Mouse (Mus musculus) urinary bladder, postnatal 36 days (tissue): Measurements from ENCODE around the gene Macrod1.

Experiments used
- DNase-seq, 2 experiments: peaks; one replicate each; pipeline ENCODE4 v3.0.0; 2022; ENCODE audit warnings: low spot score in 2 of 2, mixed read lengths in 1 of 2

The Macrod1 gene

GRCm38 (mm10) chr19:7111710-7112109 lies 55.1 kb downstream of the Macrod1 start:
- no peak for DNase-seq

DNA sequence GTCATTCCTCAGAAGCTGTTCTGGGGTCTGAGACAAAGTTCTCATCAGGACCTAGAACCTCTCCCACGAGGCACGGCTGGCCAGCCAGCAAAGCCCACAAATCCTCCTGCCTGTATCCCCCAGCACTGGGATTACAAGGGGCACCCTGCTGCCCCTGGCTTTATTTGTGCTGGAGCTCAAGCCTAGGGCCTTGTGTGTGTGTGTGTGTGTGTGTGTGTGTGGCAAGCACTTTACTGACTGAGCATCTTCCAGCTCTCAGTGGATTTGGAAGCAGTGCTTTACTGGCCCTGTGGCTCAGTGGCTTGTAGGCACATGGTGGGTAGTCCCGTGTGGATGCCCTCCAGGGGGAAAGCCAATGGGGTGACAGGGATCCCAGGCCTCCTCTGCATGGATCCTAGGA lies 56.0 kb downstream of the Macrod1 start:
- no peak for DNase-seq

- no peak for DNase-seq
Measured at GRCm38 (mm10) chr19:7113574-7113973, 57.0 kb downstream of the Macrod1 start.

DNA sequence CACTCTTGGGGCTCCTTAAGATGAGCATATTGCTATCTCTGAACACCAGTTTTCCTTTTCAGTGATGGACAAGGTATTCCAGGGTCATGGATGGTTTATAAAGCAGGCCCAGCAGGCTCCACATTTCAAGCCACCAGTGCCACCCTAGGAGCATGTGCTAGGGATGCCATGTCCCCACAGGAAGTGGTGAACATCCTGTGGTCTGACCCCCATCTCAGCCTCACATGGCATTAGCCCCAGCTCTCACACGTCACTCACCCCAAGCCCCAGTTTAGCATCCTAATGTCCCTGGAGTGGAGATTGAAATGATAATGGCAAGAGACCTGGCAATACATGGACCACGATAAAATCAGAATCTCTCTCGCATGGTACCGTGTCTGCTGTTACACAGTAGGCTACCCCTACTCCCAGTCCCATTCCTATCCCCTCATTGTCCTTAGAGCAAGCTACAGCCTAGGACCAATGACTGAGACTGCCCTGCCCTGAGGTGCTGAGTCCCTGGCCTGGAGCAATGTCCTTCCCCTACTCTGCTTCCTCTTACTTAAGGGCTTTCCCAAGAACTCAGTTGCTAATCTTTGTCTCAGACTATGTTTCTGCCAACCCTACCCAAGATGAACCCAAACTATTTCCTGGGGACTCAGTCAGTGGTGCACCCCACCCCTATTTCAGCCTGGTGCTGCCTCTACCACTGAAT lies 59.6 kb downstream of the Macrod1 start:
- no peak for DNase-seq

DNA sequence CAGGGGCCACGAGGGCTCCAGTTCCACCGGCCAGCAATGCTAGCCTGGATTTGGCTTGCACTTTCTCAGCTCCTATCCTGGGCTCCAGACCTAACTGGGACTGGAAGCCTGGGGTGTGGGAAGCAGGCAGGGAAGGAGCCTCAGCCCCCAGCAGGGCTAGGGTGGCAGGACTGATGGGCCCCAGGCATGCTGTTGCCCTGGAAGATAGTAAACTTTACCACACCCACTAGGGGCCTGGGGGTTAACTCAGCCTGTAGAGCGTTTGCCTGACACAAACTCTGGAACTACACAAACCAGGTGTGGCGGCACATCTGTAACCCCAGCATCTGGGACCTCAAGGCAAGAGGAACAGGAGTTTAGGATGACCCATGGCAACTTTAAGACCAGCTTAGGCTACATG lies 60.5 kb downstream of the Macrod1 start:
- no peak for DNase-seq

DNA sequence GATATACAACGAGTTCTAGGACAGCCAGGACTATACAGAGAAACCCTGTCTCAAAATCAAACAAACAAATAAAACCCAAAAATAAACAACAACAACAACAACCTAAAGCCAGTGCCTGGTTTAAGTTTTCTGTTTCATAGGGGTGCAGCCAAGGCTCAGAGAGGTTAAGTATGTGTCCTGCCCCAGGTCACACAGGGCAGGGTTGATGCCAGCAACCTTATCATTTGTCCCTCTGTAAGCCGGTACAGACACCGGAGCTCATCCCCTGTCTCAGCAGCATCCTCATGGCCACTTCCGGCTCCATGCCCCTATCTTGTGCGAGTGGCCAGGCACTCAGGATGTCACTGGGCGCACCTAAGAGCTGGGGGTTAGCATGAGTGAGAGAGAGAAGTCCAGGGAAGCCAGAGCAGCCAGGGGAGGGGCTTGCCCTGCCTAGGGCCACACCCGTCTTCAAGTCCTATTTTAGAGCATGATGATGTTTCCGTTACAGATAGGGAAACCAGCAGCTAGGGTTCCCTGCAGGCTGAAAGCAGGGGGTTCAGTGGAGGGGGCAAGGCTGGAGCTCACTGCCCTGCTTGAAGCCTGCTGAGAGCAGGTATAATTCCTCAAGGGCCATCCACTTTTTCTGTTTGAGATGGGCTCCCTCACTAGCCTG lies 61.2 kb downstream of the Macrod1 start:
- no peak for DNase-seq

DNA sequence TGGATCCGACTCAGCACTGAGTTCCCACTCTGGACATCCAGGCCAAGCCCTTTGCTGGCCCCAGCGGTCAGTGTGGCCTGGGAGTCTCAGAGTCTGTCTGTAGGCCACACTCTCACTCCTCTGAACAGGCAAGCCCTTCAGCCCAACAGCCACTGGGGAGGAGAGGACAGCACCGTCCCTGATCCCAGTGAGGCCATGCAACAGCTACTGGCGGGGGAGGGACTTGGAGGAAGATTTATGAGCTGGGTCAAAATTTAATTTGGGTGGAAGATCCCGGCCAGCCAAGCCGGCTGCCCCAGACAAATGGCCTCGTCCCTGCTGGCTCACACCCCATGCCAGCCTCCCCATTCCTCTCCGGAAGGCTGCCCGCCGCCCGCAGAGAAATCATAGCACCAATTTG lies 64.6 kb downstream of the Macrod1 start:
- no peak for DNase-seq

GRCm38 (mm10) chr19:7122277-7122676 lies 65.7 kb downstream of the Macrod1 start:
- DNase-seq = no peak

DNA sequence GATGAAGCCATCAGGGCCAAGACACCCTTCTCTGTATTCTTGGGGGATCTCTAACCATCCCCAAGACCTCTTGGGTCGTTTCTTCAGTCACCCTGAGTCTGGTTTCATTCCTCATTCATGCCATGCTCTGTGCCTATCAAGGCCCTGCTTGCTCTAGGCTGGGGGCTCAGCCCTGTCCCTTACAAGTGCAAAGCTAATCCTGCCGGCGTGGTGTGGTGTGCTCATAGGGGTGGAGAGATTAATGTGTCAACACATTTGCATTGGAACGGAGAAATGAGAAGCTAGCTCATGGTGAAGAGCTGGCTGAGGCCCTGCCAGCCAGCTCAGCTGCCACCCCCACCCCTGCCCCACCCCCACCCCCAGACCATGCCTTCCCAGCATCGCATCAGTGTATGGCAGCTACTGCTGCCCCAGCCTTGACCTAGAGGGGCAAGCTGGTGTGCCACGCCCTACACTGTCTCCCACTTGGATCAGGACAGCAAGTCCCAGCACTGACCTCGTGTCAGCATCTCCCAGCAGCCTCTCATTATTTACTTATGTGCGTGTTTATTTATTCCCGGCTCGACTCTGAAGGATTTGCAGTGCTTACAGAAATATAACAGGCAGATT lies 66.2 kb downstream of the Macrod1 start:
- DNase-seq = no peak

GRCm38 (mm10) chr19:7125526-7126156 lies 69.0 kb downstream of the Macrod1 start:
- DNase-seq = no peak

GRCm38 (mm10) chr19:7126209-7126608 lies 69.6 kb downstream of the Macrod1 start:
- no peak for DNase-seq

- no peak for DNase-seq
Measured at GRCm38 (mm10) chr19:7126933-7127332, 70.3 kb downstream of the Macrod1 start.

DNA sequence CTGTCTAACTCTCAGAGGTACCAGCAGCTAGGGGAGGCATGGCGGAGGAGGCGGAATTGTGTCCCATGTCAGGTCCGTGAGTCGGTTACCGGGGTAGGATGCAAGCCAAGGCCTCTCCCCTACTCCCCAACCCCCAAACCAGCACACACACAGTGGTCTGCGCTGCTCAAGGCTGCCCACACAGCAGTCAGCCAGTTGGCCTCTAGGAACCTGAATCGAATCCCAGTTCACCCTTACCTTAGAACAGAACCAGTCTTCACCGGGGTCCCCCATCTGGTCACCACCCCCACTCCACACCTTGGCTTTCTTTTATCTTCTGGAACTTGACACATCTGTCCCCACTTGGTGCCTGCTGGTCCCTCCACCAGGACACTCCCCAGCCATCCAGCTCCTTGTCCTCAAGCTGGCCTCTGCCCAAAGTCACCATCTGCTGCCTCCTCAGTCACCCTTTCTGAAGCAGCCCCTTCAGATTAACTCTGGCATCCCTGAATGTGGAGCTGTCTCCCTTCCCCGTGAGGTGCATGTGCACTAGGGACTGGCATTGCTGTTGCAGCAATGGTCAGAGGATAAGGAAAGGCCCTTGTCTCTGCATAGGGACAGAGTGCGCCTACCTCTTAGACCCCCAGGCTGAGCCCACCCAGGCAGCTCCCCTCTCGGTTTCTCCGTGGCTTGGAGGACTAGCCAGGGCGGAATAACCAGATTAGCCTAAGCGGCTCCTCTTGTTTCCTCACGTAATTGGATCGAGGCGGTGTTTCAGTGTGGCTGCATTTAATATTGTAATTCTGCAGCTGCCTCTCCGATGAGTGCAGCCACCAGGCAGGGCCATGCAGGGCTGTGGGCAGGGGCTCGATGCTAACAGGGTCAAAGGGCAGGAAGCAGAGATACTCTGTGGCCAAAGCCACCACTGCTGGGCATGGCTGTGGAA lies 72.2 kb downstream of the Macrod1 start:
- DNase-seq = no peak

- no peak for DNase-seq
Measured at GRCm38 (mm10) chr19:7130317-7130716, 73.7 kb downstream of the Macrod1 start.

GRCm38 (mm10) chr19:7133436-7133835 lies 76.8 kb downstream of the Macrod1 start:
- DNase-seq = no peak

- peak in 1 of 2 experiments; percentile 42 for DNase-seq
Measured at GRCm38 (mm10) chr19:7134631-7135091, 78.1 kb downstream of the Macrod1 start.

GRCm38 (mm10) chr19:7135525-7135924 lies 78.9 kb downstream of the Macrod1 start:
- DNase-seq = peak in 1 of 2 experiments; percentile 44

DNA sequence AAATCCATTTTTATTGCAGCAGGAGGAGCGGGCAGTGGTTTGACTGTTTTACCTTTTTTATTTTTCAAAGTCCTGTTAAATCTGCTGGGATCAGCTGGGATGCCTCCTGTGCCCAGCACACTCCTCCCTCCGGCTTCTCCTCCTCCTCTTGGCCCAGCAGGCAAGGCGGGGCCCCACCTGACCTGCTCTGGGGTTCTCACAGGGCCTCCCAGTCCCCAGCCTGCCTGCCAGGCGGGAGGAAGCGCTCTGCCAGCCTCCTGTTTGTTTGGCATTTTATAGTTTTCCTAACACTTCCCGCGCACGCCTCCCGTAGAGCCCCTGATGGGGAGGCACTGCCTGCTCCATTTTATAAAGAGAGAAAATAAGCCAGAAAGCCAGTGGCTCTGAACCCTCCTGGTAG lies 79.4 kb downstream of the Macrod1 start:
- peak in 1 of 2 experiments; percentile 56 for DNase-seq

- no peak for DNase-seq
Measured at GRCm38 (mm10) chr19:7136714-7137498, 80.3 kb downstream of the Macrod1 start.

DNA sequence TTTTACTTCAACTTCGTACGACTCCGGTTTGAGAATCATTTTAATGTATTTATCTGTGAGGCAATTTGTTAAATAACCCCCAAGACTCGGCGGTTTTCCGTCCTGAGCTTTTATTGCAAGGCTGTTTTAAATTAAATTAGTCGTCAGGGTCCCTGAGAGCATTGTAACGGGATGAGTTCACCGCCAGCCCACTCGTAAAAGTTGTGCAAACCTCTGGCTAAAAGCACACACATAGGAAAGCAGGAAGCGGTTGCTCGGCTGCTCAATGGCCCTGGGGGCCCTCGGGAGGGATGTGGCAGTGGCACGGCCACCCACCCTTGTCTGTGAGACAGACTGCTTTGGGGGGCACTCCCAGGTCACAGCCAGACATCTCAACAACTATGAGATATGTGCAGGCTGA lies 81.7 kb downstream of the Macrod1 start:
- no peak for DNase-seq

GRCm38 (mm10) chr19:7139321-7139720 lies 82.7 kb downstream of the Macrod1 start:
- no peak for DNase-seq
